Mouse (Mus musculus) left cerebral cortex, postnatal 4 days (tissue): Measurements from ENCODE around the gene Tsga10ip. TPM values are rescaled to one million over a fixed set of nuclear protein-coding genes. Genes with fewer than 3 reads are reported as not detected.

Experiments
- DNase-seq: peaks from one replicate; pipeline ENCODE4 v3.0.0-alpha.2; 2022
- intact Hi-C: fragments of 180-260 bp; cut with DNase I; formaldehyde crosslinking; loops from one replicate; pipeline ENCODE4 v1.15.1; 2025
- total RNA-seq, 2 experiments: library from RNA; stranded (reverse); gene quantifications; 2 replicates each; pipeline ENCODE4 v1.2.3; 2021

The Tsga10ip gene
- total RNA-seq, 2 experiments from 2014 or later: not detected

DNA sequence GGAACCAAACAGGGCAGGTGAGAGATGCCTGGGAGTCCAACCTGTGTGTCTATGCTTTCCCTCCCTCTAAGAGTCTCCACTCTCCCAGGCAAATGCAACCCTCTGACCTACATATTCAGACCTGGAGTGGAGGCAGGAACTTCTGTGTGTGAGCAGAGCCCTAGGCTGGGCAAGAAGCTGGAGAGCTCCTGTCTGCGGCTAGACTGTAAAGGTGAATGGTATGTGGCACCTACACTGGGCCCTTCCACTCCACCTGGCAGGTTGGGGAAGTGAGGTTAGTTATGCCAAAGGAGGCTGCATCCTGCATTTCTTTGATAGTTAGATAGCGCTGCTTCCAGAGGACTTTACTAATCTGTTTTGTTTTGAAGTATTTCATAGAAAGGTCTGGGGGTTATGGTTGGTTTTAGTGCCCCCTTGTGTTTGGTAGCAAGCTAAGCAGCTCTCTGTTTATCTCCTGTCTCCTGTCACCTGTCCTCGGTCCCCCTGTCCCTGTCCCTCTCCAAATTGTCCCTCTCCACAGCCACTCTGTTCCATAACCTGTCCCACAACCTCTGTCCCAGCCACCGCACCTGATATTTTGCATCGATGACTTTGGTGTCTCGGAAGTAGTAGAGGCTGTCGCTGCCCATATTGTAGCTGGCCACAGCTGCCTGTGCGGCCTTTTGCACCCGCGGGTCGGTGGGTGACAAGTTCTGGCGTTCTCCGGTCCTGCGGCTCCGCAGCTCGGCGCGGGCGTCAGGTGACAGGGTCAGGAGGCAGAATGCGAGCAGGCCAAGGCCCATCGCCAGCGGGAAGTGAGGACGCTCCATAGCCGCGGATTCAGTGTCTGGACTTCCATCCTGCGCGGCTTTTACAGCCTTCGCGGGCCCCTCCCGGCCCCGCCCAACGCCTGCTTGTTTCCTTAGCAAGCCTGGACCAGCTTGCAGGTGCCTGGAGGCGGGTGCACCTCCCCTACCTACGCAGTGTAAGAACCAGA, 53.5 kb downstream of the Tsga10ip start:
- DNase-seq: peak; percentile 12
- intact Hi-C loops: loop anchor here (5.0 kb wide), 1 partner anchor 42 kb away; no protein-coding TSS in a partner anchor

DNA sequence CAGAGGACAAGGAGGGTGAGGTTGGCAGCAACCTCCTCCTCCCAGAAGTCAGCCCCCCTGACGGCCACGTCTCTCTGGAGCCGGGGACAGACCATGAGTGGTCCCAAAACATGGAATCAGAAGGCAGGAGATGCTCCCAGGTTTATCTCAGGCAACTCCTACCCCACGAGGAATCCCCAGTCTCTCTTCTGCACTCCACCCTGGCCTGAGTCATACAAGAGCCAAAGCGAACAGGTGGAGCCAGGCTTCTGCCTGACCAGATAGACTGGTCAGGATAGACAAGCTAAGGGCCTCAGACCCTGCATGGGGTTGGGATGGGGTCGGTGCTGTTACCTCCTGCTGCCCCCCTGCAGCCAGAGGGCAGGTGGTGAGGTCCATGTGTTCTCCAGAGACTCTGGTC, 54.3 kb downstream of the Tsga10ip start:
- intact Hi-C loops: loop anchor here (5.0 kb wide), 1 partner anchor 41 kb away; no protein-coding TSS in a partner anchor
- DNase-seq: no peak

DNA sequence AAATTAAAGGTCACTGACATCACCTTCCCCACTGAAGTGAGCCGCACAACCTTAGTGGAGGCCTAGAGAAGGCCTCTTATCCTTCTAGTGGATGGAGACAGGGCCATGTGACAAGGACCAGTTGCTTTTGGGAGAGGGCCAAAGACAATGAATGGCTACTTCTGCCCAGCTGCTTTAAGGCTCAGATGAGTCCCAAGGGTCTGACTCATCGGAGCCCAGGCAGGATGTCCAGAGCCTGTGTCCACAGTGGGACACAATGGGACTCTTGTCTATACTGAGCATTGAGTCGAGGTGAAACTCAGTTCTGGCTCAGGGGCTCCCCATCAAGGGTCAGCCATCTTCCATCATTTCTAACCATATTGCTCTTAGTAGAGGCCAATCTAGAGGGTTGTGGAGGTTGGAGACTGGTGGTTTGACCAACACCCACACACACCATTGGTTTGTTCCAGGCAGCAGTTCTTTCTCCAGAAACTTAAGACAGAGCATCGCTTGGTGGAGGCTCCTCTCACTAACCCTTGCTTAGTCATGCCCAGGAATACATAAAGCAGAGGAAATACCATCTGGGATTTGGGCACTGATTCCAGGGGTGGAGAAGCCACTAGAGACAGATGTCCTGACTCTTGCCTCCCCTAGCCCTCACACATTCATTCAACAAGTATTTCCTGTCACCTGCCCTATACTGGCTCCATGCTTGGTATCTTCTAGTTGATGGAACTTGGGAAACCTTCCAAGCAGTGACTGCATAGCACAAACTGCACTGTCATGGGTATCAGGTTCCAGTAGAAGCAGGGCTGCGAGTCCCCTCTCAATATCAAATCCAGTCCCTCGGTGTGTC, 56.8 kb downstream of the Tsga10ip start:
- no peak for DNase-seq
- intact Hi-C loops: loop anchor here (5.0 kb wide), 1 partner anchor 38 kb away; no protein-coding TSS in a partner anchor

DNA sequence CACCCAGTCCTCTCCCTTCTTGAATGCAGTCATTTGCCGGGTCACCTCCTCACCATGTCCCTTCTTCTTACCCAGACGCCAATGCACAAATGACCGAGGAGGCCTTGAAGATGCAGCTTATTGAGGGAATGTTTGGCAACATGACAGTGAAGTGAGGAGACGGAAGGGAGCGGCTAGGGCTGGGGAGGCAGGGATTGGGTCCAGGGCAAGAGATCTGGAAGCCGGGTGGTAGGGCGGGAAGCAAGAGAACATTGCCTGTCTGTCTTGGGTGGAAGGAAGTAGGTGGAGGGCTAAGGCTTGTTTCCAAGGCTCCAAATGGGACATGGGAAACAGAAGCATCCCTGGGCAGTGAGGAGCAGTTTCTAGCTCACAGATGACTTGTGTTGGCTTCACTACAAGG, 61.0 kb downstream of the Tsga10ip start:
- intact Hi-C loops: no loop called here

More for the DNA sequence above, 61.0 kb downstream of the Tsga10ip start:
- DNase-seq: no peak

Other genes starting within 250 kb of the Tsga10ip start
- gene Pacs1, start 129.4 kb downstream of the Tsga10ip start, total RNA-seq: 10 to 100 TPM; 90.7 to 92.6 TPM
- gene Sf3b2, start 107.1 kb downstream of the Tsga10ip start, total RNA-seq: 100 to 1,000 TPM; 188 to 203 TPM
- gene Gal3st3, start 104.2 kb downstream of the Tsga10ip start, total RNA-seq: 10 to 100 TPM; 60.0 to 60.3 TPM
- gene Catsper1, start 66.8 kb downstream of the Tsga10ip start, total RNA-seq: not detected
- gene Cst6, start 53.0 kb downstream of the Tsga10ip start, total RNA-seq: 10 to 100 TPM in 1 of 2 experiments, 1 to 10 TPM in 1; 6.9 to 10.4 TPM
- 10 to 100 TPM; 23.0 to 25.8 TPM for gene Eif1ad, start 35.8 kb downstream of the Tsga10ip start, total RNA-seq
- gene Banf1, start 35.4 kb downstream of the Tsga10ip start, total RNA-seq: 100 to 1,000 TPM; 176 to 194 TPM
- gene Sart1, start 13.8 kb downstream of the Tsga10ip start, total RNA-seq: 100 to 1,000 TPM in 1 of 2 experiments, 10 to 100 TPM in 1; 84.2 to 101 TPM
- 100 to 1,000 TPM; 256 to 263 TPM for gene Drap1, start 22.5 kb upstream of the Tsga10ip start, total RNA-seq
- gene AI837181, start 22.6 kb upstream of the Tsga10ip start, total RNA-seq: 10 to 100 TPM; 49.9 to 51.7 TPM
- gene Fosl1, start 45.0 kb upstream of the Tsga10ip start, total RNA-seq: not detected
- gene Ccdc85b, start 55.4 kb upstream of the Tsga10ip start, total RNA-seq: 10 to 100 TPM; 20.8 to 21.6 TPM
- 100 to 1,000 TPM; 124 to 139 TPM for gene Fibp, start 58.1 kb upstream of the Tsga10ip start, total RNA-seq
- gene Ctsw, start 66.0 kb upstream of the Tsga10ip start, total RNA-seq: 1 to 10 TPM; 1.3 to 2.1 TPM
- 10 to 100 TPM; 23.7 to 25.4 TPM for gene Efemp2, start 71.4 kb upstream of the Tsga10ip start, total RNA-seq
- gene Mus81, start 85.9 kb upstream of the Tsga10ip start, total RNA-seq: 10 to 100 TPM; 40.2 to 43.7 TPM
- gene Cfl1, start 87.9 kb upstream of the Tsga10ip start, total RNA-seq: 1,000 to 10,000 TPM; 2,142 to 2,227 TPM
- 1 to 10 TPM; 9.3 to 9.6 TPM for gene 1700020D05Rik, start 101.3 kb upstream of the Tsga10ip start, total RNA-seq
- gene Snx32, start 108.0 kb upstream of the Tsga10ip start, total RNA-seq: 10 to 100 TPM; 64.8 to 67.7 TPM
- not detected for gene Ovol1, start 158.1 kb upstream of the Tsga10ip start, total RNA-seq
- gene Ap5b1, start 165.5 kb upstream of the Tsga10ip start, total RNA-seq: 10 to 100 TPM; 11.6 to 12.2 TPM
- 10 to 100 TPM; 47.3 to 49.7 TPM for gene Rnaseh2c, start 199.3 kb upstream of the Tsga10ip start, total RNA-seq
- 10 to 100 TPM; 84.6 to 98.4 TPM for gene Kat5, start 207.7 kb upstream of the Tsga10ip start, total RNA-seq
- 10 to 100 TPM; 29.6 to 34.8 TPM for gene Rela, start 235.0 kb upstream of the Tsga10ip start, total RNA-seq